Mouse (Mus musculus) lung, adult 2 months (tissue): ENCODE results near the gene Zc3h12c.

Source experiments
- CTCF ChIP-seq: fragments of 200-500 bp; IDR thresholded peaks from 2 replicates; pipeline ENCODE4 v1.5.1; 2011; ENCODE audit warnings: mild to moderate bottlenecking, low read length, control low read depth; ENCODE audit not compliant: insufficient read depth
- POLR2A ChIP-seq: fragments of 200-500 bp; IDR thresholded peaks from 2 replicates; pipeline ENCODE4 v1.6.1; 2011; ENCODE audit warnings: low read depth, mild to moderate bottlenecking, control low read depth, low read length, borderline replicate concordance; ENCODE audit errors: extremely low read depth

GRCm38 (mm10) chr9:52076089-52076488 lies 92.3 kb downstream of the Zc3h12c start:
- TF ChIP-seq CTCF (no peak), POLR2A (no peak)
